Mouse (Mus musculus) left cerebral cortex, adult 2 months (tissue): ENCODE data around the gene Anln. TPM values are rescaled to one million over a fixed set of nuclear protein-coding genes. Genes with fewer than 3 reads are reported as not detected.
"Not testable (repeated sequence)": the region's sequence is repeated elsewhere in the genome, so short reads cannot be mapped to it uniquely, and the experiment has no call there.

Source experiments
- DNase-seq, 2 experiments: peaks; one replicate each; pipeline ENCODE4 v3.0.0; 2021 to 2022; ENCODE audit warnings: low spot score in 2 of 2, mixed read lengths in 1 of 2; ENCODE audit errors: extremely low spot score in 1 of 2
- H3K27ac ChIP-seq: fragments of 200-600 bp; 2 replicates; pipeline ENCODE4 v1.8.1; 2022
- H3K4me3 ChIP-seq: fragments of 200-600 bp; 2 replicates; pipeline ENCODE4 v1.8.1; 2022
- CTCF ChIP-seq: fragments of 200-600 bp; IDR thresholded peaks from 2 replicates; pipeline ENCODE4 v1.8.1; 2022; ENCODE audit warnings: antibody characterized with exemption, mild to moderate bottlenecking, moderate library complexity
- intact Hi-C: fragments of 180-260 bp; cut with DNase I; formaldehyde crosslinking; loops from one replicate; pipeline ENCODE4 v1.15.1; 2025
- total RNA-seq, 2 experiments: library from RNA; stranded (reverse); gene quantifications; 2 replicates each; pipeline ENCODE4 v1.2.3; 2021

Anln gene
- total RNA-seq, 2 experiments from 2014 or later = 8.6 to 9.7 TPM

DNA sequence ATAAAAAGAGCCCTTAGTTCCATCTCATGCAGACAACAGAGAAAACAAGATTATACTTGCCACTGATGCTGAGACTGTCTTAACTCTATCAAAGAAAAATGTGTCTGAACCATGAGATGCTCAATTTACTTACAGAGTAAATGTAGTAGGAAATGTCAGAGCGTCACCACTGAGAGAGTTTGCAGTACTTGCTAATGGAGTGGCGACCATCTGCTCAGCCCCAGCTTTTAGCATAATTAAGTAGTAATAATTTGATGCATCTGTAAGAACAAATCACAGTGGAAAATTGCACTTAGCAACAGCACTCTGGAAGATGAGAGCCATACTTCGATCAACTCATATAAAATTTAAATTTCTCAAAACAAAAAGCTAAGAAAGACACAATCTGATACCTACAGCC lies 33.1 kb downstream of the Anln start:
- no peak for DNase-seq
- no peak overlapping the region for H3K27ac ChIP-seq
- no peak overlapping the region for H3K4me3 ChIP-seq
- intact Hi-C loops = no loop called here
- TF ChIP-seq CTCF = no peak

GRCm38 (mm10) chr9:22353901-22354300 lies 35.1 kb downstream of the Anln start:
- TF ChIP-seq CTCF = no peak
- DNase-seq = no peak
- intact Hi-C loops = no loop called here
- no peak overlapping the region for H3K4me3 ChIP-seq
- H3K27ac ChIP-seq = no peak overlapping the region

DNA sequence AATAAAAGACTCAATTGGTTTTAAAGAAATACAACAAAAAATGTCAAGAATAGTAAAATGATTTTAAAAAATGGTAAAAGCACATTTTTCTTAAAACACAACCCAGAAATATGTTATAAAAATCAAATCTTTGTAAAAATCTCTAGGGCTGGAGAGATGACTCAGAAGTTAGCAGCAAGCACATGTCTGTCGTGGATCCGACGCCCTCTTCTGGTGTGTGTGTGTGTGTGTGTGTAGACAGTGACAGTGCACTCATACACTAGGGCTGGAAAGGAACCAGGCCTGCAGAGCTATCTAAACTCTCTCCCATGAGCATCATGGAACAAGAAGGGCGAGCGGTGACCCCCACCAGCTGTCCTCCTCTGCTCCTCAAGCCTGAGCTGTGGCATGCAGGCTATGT lies 35.5 kb downstream of the Anln start:
- DNase-seq = no peak
- no peak; the same call in 1 of the 2 replicates for TF ChIP-seq CTCF
- Histone ChIP-seq H3K27ac (no peak overlapping the region), H3K4me3 (no peak overlapping the region)
- intact Hi-C loops = no loop called here

DNA sequence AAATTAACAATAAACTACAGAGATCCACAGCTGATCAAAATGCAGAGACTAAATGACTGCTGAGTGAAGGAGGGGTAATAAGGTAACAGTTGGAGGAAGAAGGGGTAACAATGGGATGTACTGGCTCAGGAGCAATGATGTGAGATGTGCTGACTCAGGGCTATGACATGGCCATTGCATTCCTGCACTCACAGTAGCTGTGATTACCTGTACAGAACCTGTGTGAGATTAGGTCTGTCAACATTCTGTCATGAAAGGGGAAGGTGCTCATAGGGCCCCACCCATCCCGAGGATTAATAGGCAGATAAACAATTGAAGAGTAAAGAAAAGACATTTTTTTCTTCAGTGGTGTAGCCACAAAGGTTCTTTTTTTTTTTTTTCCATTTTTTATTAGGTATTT lies 48.7 kb downstream of the Anln start:
- H3K27ac ChIP-seq = no peak overlapping the region
- intact Hi-C loops = no loop called here
- TF ChIP-seq CTCF = no peak
- H3K4me3 ChIP-seq = no peak overlapping the region
- DNase-seq = no peak

GRCm38 (mm10) chr9:22337217-22337616 lies 51.8 kb downstream of the Anln start:
- intact Hi-C loops = no loop called here

DNA sequence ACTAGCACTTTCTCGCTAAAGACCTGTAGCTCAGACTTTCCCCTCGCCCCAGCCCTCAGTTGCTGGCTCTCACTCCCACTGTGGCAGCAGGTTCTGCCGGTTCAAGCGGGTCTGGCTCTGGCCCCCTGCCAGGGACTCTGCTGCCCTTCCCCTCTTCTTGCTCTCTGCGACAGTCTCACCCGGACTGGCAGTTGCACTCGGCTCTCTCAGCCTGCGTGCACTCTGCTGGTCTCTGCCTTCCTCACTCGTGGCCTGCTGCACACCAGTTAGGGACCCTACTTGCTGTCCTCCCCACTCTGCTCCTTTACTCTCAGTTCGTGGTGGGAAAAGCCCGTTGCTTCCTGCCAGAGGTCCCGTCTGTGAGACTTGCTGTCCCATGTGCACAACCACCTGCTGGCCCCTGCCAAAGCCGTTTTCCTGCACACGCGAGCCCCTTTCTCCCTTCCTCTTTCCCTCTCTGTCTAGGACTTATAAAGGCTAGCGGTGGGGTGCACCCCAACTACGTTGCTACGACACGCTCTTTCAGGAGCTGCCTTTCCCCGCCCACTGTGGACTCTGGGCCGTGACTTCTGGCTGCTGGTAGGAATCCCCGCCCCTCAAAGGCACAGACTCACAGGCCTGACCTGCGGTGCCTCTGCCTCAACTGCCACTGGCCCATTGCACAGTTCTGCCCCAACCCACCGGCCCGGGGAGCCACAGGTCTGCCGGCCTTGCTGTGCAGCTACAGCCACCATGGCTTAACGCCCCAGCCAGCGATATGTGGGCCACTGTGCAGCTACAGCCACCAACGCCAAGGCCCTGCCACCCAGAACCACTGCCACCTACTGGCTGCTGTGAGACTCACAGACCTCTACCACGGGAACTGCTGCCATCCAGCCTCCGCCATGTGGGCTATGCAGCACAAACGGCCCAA lies 61.3 kb downstream of the Anln start:
- intact Hi-C loops = no loop called here
- Histone ChIP-seq H3K27ac (no peak overlapping the region; the same call in 1 of the 2 replicates), H3K4me3 (peak overlapping the region; percentile 49)
- DNase-seq = peak; percentile 68 to 79
- peak; percentile 79 for TF ChIP-seq CTCF

More at GRCm38 (mm10) chr9:22337217-22337616, 51.8 kb downstream of the Anln start:
- no peak for TF ChIP-seq CTCF
- no peak overlapping the region for H3K27ac ChIP-seq
- no peak overlapping the region for H3K4me3 ChIP-seq
- no peak for DNase-seq

GRCm38 (mm10) chr9:22327099-22327474 lies 61.9 kb downstream of the Anln start:
- intact Hi-C loops = no loop called here
- Histone ChIP-seq H3K4me3 (peak overlapping the region; percentile 49), H3K27ac (no peak overlapping the region; the same call in 1 of the 2 replicates)
- TF ChIP-seq CTCF = no peak
- DNase-seq = no peak

- intact Hi-C loops = no loop called here
- Histone ChIP-seq H3K4me3 (no peak overlapping the region), H3K27ac (no peak overlapping the region)
- no peak for TF ChIP-seq CTCF
- DNase-seq = no peak
Observed at GRCm38 (mm10) chr9:22324579-22324978, 64.4 kb downstream of the Anln start.

- Histone ChIP-seq H3K4me3 (no peak overlapping the region), H3K27ac (no peak overlapping the region)
- DNase-seq = no peak
- intact Hi-C loops = no loop called here
- no peak for TF ChIP-seq CTCF
Observed at GRCm38 (mm10) chr9:22322381-22323211, 66.4 kb downstream of the Anln start.

- DNase-seq = no peak
- no peak overlapping the region for H3K27ac ChIP-seq
- intact Hi-C loops = no loop called here
- TF ChIP-seq CTCF = no peak
- H3K4me3 ChIP-seq = no peak overlapping the region
Observed at GRCm38 (mm10) chr9:22319109-22319508, 69.9 kb downstream of the Anln start.

GRCm38 (mm10) chr9:22316047-22316446 lies 72.9 kb downstream of the Anln start:
- intact Hi-C loops, H3K27ac ChIP-seq, H3K4me3 ChIP-seq, DNase-seq: not testable (repeated sequence)

- no peak for TF ChIP-seq CTCF
- Histone ChIP-seq H3K27ac (no peak overlapping the region), H3K4me3 (no peak overlapping the region)
- intact Hi-C loops = no loop called here
- DNase-seq = no peak
Observed at GRCm38 (mm10) chr9:22314066-22314465, 74.9 kb downstream of the Anln start.
